Mouse (Mus musculus) subcutaneous adipose tissue, adult 2 months (tissue): Measurements from ENCODE around the gene Myh4. TPM values are rescaled to one million over a fixed set of nuclear protein-coding genes. Genes with fewer than 3 reads are reported as not detected.

Experiments used
- polyA plus RNA-seq: library from polyadenylated mRNA; depleted of rRNA; stranded (reverse); fragments of >200 nt; gene quantifications from 2 replicates; pipeline ENCODE4 v1.2.3, GENCODE M21; 2012; ENCODE audit warnings: low replicate concordance; rRNA removed

Myh4 gene
- polyA plus RNA-seq = not detected in 2 replicates

DNA sequence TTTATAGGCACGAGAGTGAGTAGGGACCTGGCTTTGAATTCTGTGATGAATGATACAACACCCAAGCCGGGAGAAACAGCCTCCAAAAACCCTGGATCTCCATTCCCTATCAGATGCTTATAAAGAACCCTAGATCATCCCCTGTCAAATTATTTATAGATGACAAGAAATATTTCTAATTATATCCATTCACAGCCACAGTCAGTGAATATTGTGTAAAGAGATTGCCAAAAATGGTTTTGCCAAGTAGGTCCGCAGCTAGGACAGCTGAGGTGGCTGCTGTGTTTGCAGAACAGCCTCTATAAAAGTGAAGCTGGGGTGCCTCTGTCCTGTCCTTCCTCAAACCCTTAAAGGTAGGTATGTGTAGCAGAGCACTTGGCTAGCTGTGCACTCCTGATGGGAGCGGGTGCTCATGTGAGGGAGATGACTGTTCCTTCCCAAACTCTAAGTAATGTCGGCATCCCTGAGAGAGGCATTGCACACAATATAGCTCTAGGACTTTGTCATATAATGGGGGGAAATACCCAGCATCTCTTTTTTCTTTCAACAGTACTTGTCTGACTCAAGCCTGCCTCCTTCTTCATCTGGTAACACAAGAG lies at the start of gene Myh4:
TSS of gene Myh4 (plus strand) at position 549 of the 599 bp plus-strand sequence.

DNA sequence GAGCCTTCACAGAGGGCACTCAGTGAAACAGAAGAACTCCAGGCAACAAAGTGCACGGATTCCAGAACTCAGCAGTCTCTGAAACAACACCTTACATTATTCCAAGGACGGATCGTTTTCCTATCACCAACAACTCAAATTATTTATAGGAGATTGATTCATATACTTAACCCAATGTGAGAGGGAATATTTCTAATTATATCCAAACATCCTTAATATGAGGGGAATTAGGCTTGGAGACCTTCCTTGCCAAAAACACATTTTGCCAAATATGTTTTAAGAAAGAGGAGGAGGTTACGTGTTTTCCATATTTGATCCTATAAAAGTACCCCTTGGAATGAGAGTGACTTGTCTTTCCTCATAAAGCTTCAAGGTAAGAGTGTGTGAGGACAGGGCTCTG lies 38.1 kb upstream of the Myh4 start, which contains the start of gene Myh1:
TSS of gene Myh1 (plus strand) at position 301 of the 400 bp plus-strand sequence.

DNA sequence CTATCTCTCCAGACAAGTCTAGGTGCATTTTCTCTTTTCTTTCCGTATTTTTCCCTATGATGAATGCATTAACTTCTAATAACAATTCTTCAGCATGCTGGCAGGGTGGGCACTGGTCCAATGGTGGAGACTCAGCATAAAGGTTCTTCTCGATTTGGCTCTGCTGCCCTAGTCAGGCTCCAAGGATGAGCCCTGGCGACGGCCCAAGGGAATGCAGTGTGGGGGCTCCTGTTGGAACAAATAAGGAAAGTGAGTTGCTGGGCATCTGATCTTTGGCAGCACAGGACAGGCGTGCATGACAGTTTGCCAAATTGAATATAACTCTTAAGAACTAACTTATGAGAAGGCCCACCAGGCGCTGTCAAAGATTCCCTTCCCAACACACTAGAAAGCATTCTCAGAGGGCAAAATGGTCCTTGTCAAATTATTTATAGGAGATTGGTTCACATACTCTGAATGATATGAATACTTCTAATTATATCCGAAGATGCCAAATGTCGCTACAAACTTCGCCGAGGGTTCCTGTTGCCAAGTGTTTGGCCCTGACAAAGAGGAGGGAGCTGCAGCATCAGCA lies 38.9 kb downstream of the Myh4 start, which contains the start of gene Myh8:
TSS of gene Myh8 (plus strand) at position 524 of the 574 bp plus-strand sequence.

Other genes with a start within 250 kb of the Myh4 start
- gene Tmem220, start 212.9 kb upstream of the Myh4 start, polyA plus RNA-seq = 3.0 and 6.5 TPM in 2 replicates
- gene Adprm, start 185.4 kb upstream of the Myh4 start, polyA plus RNA-seq = 18.7 and 20.0 TPM in 2 replicates
- 4.3 and 5.3 TPM in 2 replicates for gene Sco1, start 185.4 kb upstream of the Myh4 start, polyA plus RNA-seq
- gene Myh3, start 159.7 kb upstream of the Myh4 start, polyA plus RNA-seq = not detected in 2 replicates
- 0.04 and 0.06 TPM in 2 replicates for gene Myh2, start 67.0 kb upstream of the Myh4 start, polyA plus RNA-seq
- gene Myh1, start 38.0 kb upstream of the Myh4 start, polyA plus RNA-seq = 0.03 and 0.06 TPM in 2 replicates
- not detected in 2 replicates for gene Myh8, start 39.1 kb downstream of the Myh4 start, polyA plus RNA-seq
- gene Myh13, start 83.6 kb downstream of the Myh4 start, polyA plus RNA-seq = not detected in 2 replicates
- gene Gas7, start 217.4 kb downstream of the Myh4 start, polyA plus RNA-seq = 26.7 and 28.1 TPM in 2 replicates